Mouse (Mus musculus): ENCODE measurements around the gene Rab6b.

GRCm38 (mm10) chr9:103186747-103187146 is 75.2 kb downstream of the Rab6b start:
- TF ChIP-seq GATA1 (IDR thresholded peaks at IDR 0.05; ENCODE audit: borderline replicate concordance, low read length) (no peak), FLI1 (IDR thresholded peaks at IDR 0.05; ENCODE audit: low read length) (no peak)
